Mouse (Mus musculus) erythroblast, embryonic 14.5 days (primary cell): ENCODE results near the gene Prf1.

ENCODE experiments used
- GATA1 ChIP-seq: IDR thresholded peaks from 2 replicates; pipeline ENCODE4 v1.6.1; 2012; ENCODE audit warnings: low read length, inconsistent platforms, mixed read lengths
- TAL1 ChIP-seq: IDR thresholded peaks from 3 replicates; pipeline ENCODE4 v1.6.1; 2012; ENCODE audit warnings: low read length, inconsistent platforms, mixed read lengths

DNA sequence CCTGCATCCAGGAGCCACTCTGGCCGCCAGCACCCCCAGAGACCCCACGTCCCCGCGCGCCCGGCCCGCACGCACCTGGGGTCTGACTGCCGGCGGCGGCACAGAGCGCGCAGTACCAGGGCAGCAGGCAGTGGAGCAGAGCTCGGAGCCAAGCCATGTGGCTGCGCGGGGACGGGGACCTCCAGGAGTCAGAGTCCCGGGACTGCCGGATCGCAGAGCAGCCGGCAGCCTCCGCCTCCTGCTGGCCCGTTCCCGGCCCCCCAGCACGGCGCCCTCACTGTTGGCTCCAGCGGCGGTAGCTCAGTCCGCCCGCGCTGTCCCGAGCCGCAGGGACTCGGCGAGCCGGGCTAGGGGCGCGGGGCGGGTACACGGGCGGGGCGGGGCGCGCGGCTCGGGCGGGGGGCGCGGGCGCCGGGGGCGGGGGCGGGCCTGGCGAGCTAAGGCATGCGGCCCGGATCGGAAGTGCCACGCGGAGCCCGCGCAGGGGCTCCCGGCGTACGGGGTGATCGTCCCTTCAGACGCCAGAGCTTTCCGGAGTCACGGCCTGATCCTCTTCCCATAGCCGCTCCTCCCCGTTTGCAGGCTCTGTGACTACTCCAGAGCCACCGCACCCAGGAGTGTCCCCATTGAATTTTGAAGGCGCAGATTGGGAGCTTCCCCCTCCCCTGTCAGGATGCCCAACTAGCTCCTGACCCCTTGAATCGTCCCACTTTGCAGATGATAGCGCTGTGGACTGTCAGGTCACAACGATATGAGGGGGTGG is 24.4 kb upstream of the Prf1 start, which contains the start of gene Adamts14:
- TF ChIP-seq GATA1 (no peak), TAL1 (no peak)
